Mouse (Mus musculus) intestine, embryonic 16.5 days (tissue): ENCODE measurements around the gene Aagab. TPM values are rescaled to one million over a fixed set of nuclear protein-coding genes. Genes with fewer than 3 reads are reported as not detected.
A peak's percentile ranks its signal among the peaks of the same experiment; 100 is the strongest.

Experiments
- ATAC-seq: fragments of 200-750 bp; cut with Nextera tagmentation; 2 replicates; pipeline ENCODE4 v1.8.0; 2017; ENCODE audit warnings: moderate TSS enrichment, moderate library complexity
- H3K27ac ChIP-seq: fragments of 300-500 bp; sonication (generic); 2 replicates; pipeline ENCODE4 v1.5.1; 2014; ENCODE audit warnings: mild to moderate bottlenecking, low read length
- H3K27me3 ChIP-seq: fragments of 300-500 bp; sonication (generic); replicated peaks from 2 replicates; pipeline ENCODE4 v1.6.1; 2014; ENCODE audit warnings: low read length, control low read depth, mixed read lengths; ENCODE audit not compliant: control insufficient read depth, insufficient read depth
- H3K36me3 ChIP-seq: fragments of 300-500 bp; sonication (generic); 2 replicates; pipeline ENCODE4 v1.6.1; 2014; ENCODE audit warnings: low read length, control low read depth; ENCODE audit not compliant: control insufficient read depth, insufficient read depth
- H3K4me1 ChIP-seq: fragments of 300-500 bp; sonication (generic); 2 replicates; pipeline ENCODE4 v1.6.1; 2014; ENCODE audit warnings: low read length, control low read depth, mixed read lengths; ENCODE audit not compliant: control insufficient read depth, insufficient read depth
- H3K4me2 ChIP-seq: fragments of 300-500 bp; sonication (generic); 2 replicates; pipeline ENCODE4 v1.6.1; 2014; ENCODE audit warnings: low read depth, low read length, control low read depth
- H3K4me3 ChIP-seq: fragments of 300-500 bp; sonication (generic); 2 replicates; pipeline ENCODE4 v1.5.1; 2014; ENCODE audit warnings: mild to moderate bottlenecking, low read length
- H3K9ac ChIP-seq: fragments of 300-500 bp; sonication (generic); 2 replicates; pipeline ENCODE4 v1.6.1; 2014; ENCODE audit warnings: low read depth, low read length
- H3K9me3 ChIP-seq: fragments of 300-500 bp; sonication (generic); 2 replicates; pipeline ENCODE4 v1.6.1; 2016; ENCODE audit warnings: low read length, control low read depth; ENCODE audit not compliant: control insufficient read depth
- WGBS: fragments of 180-500 bp; shearing (Covaris S2); extraction: QIAGEN DNeasy Blood & Tissue Kit; methylation state at CpG from one replicate; pipeline ENCODE4 v1.1.7; 2014; 5-methylcytosine and 5-hydroxymethylcytosine counted together
- polyA plus RNA-seq: library from polyadenylated mRNA; unstranded; fragments of >200 nt; fragmentation: Nextera tagmentation; extraction: Ambion mirVana; gene quantifications from 2 replicates; pipeline ENCODE4 v1.2.1, GENCODE M21; 2015

Gene Aagab
- polyA plus RNA-seq, 1 experiment from 2014 or later = 27.8 TPM

DNA sequence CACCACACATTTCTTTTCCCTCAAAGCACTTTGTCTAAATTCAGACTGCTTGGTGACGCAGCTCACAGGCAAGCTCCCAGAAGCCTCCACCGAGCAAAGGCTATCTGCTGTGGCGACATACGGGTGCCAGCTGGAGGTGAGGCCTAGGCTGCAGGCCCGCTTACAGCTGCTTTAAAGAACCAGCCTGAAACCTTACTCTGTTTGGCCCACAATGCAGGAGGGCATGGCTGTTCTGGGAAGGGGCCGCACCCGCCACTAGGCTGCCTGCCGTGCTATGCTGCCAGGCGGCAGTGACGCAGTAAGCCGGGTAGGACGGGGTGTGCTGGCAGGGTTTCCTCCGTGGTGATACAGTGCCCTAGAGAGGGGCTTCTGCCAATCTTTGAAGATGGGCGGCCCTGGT lies 48.4 kb downstream of the Aagab start:
- 89% methylated on average over 14 of the region's 14 CpGs for WGBS
- no peaks in the 10 kb centered on the region for H3K9me3 ChIP-seq
- peaks cover 7% of the 10 kb centered on the region for H3K4me1 ChIP-seq
- H3K27me3 ChIP-seq = no peaks in the 10 kb centered on the region
- no peak overlapping the region for H3K27ac ChIP-seq
- ATAC-seq = no peak
- no peak overlapping the region; the same call in 1 of the 2 replicates for H3K9ac ChIP-seq
- H3K4me3 ChIP-seq = no peak overlapping the region
- H3K36me3 ChIP-seq = peaks cover 8% of the 10 kb centered on the region; the same call in 1 of the 2 replicates
- H3K4me2 ChIP-seq = no peak overlapping the region

DNA sequence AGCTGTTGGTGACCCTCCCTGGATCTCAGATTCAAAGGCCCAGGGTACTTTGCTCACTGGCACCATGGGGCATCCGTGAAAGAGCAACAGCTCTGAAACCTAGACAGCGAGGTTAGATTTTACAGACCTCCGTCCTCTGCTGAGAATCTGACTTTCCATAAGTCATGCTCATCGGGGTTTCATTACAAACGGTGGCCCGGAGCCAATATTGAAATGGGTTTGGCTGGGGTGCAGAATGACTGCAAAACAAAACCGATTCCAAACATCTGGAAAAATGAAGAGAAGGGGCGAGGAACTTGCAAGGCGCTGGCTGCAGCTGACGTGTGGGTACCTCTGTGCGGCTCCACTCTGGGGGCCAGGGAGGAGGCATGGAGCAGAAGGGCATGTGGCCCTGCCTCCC lies 49.1 kb downstream of the Aagab start:
- peaks cover 7% of the 10 kb centered on the region for H3K4me1 ChIP-seq
- no peak overlapping the region for H3K4me2 ChIP-seq
- H3K4me3 ChIP-seq = no peak overlapping the region
- ATAC-seq = no peak
- no peaks in the 10 kb centered on the region for H3K9me3 ChIP-seq
- no peaks in the 10 kb centered on the region for H3K27me3 ChIP-seq
- peak overlapping the region; percentile 24; the same call in 1 of the 2 replicates for H3K27ac ChIP-seq
- H3K36me3 ChIP-seq = peaks cover 8% of the 10 kb centered on the region; the same call in 1 of the 2 replicates
- 52% methylated on average over 11 of the region's 11 CpGs for WGBS
- H3K9ac ChIP-seq = no peak overlapping the region; the same call in 1 of the 2 replicates

DNA sequence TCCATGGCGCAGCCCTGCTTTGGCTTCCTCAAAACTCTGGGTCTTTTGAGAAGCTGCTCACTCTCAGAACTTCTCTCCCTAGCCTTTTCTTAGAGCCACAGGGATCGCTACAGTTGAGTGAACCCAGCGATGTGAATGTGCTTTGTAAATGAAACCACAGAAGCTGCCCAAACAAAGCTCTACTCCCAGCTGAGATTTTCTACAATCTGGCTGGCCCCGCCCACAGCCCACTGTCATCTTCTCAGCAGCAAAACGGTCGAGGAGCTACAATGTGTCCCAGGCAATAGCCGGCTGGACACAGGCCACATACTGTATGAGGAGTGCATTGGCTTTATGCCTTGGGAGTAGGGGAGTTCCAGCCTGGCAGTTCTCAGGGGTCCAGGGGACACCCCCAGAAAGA lies 51.2 kb downstream of the Aagab start:
- H3K36me3 ChIP-seq = peaks cover 8% of the 10 kb centered on the region; the same call in 1 of the 2 replicates
- 50% methylated on average over 7 of the region's 7 CpGs for WGBS

DNA sequence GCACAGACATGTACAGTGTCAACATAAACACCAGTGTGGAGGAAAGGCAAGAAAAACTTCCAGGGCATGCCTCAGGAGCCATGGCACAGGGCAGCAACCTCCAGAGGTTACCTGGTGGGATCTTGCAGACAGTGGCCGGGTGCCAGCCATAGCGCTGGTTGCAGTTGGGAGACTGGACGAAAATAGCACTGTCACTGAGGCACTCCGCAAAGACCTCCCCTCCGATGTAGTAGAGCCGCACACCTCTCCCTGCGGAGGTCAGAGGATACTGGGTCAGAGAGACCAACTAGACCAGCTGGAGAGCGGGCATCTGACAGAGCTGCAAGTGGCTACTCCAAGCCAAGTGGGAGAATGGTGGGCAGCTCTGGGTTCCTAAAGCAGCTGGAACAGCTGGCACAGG lies 52.1 kb downstream of the Aagab start:
- Histone ChIP-seq H3K9ac (no peak overlapping the region), H3K4me3 (no peak overlapping the region), H3K27ac (no peak overlapping the region), H3K27me3 (no peaks in the 10 kb centered on the region), H3K36me3 (peaks cover 8% of the 10 kb centered on the region; the same call in 1 of the 2 replicates), H3K4me2 (no peak overlapping the region), H3K4me1 (peaks cover 10% of the 10 kb centered on the region), H3K9me3 (no peaks in the 10 kb centered on the region)
- 87% methylated on average over 8 of the region's 8 CpGs for WGBS
- no peak for ATAC-seq

More for the DNA sequence above, 51.2 kb downstream of the Aagab start:
- Histone ChIP-seq H3K9me3 (no peaks in the 10 kb centered on the region), H3K9ac (no peak overlapping the region), H3K4me2 (no peak overlapping the region), H3K27ac (no peak overlapping the region), H3K4me1 (peaks cover 10% of the 10 kb centered on the region), H3K27me3 (no peaks in the 10 kb centered on the region), H3K4me3 (no peak overlapping the region)
- no peak for ATAC-seq

DNA sequence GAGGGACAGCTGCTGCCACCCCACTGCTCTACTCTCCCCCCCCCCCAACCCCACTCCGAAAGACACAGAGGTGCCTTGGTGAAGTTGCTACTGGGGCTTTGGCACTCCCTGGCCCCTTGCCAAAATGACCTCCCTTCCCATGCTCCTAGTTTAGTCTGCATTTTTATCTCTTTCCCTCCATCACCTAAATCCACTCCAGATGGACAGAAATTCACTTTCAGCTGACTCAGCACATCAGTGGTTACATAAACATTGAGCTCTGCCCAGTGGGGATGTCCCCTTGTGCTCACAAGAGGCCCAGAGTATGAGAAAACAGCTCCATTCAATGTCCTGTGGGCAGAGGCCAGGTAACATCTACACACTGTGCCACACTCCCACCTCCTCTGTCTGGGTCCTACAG lies 52.6 kb downstream of the Aagab start:
- Histone ChIP-seq H3K4me1 (peaks cover 13% of the 10 kb centered on the region), H3K9ac (no peak overlapping the region), H3K27me3 (no peaks in the 10 kb centered on the region), H3K4me3 (no peak overlapping the region), H3K9me3 (no peaks in the 10 kb centered on the region), H3K36me3 (peaks cover 8% of the 10 kb centered on the region; the same call in 1 of the 2 replicates), H3K4me2 (no peak overlapping the region), H3K27ac (no peak overlapping the region)
- ATAC-seq = no peak
- WGBS = 78% methylated on average over 1 of the region's 1 CpGs

DNA sequence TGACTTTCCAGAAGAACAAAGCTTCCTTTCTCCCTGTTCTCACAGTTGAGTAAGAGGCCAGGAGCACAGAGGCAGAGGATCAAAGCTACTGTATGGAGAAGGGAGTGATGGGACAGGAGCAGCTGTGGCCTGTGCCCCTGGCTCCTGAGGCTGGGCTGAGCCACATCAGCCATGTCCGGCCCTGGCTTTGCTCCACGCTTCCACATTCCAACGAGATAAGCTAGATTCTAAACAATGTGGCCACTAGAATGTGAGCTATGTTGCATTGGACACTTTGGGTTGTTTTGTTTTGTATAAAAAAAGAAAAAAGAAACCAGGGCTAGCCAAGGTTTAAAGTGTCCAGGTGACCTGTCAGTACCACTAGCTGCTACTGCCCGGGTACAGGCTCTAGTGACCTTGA lies 54.7 kb downstream of the Aagab start:
- no peak for ATAC-seq
- no peak overlapping the region for H3K4me3 ChIP-seq
- H3K4me1 ChIP-seq = peaks cover 9% of the 10 kb centered on the region; the same call in 1 of the 2 replicates
- no peak overlapping the region for H3K4me2 ChIP-seq
- no peak overlapping the region for H3K9ac ChIP-seq
- no peaks in the 10 kb centered on the region for H3K27me3 ChIP-seq
- no peaks in the 10 kb centered on the region for H3K9me3 ChIP-seq
- WGBS = 46% methylated on average over 4 of the region's 4 CpGs
- H3K36me3 ChIP-seq = peaks cover 8% of the 10 kb centered on the region; the same call in 1 of the 2 replicates
- no peak overlapping the region for H3K27ac ChIP-seq

DNA sequence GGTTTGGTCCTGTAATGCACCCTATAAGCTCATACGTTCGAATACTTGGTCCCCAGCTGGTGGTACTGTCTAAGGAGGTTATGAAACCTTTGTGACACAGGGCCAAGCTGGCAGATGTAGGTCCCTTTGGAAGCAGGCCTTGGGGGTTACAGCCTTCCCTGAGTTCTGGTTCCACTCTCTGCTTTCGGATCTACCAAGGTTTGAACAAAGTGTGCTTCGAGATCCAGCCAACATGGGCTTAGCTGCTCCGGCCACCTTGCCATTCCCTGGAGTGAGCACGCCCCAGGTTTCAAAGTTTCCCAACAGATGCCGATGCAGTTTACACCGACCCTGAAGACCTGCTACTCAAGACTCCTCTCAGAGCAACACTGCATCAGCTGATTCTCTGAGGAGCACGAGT lies 56.0 kb downstream of the Aagab start:
- Histone ChIP-seq H3K9ac (no peak overlapping the region), H3K4me2 (no peak overlapping the region), H3K27ac (no peak overlapping the region), H3K36me3 (peaks cover 4% of the 10 kb centered on the region; the same call in 1 of the 2 replicates), H3K4me3 (no peak overlapping the region), H3K4me1 (peaks cover 14% of the 10 kb centered on the region; the same call in 1 of the 2 replicates), H3K27me3 (no peaks in the 10 kb centered on the region), H3K9me3 (no peaks in the 10 kb centered on the region)
- ATAC-seq = no peak
- 91% methylated on average over 9 of the region's 9 CpGs for WGBS

DNA sequence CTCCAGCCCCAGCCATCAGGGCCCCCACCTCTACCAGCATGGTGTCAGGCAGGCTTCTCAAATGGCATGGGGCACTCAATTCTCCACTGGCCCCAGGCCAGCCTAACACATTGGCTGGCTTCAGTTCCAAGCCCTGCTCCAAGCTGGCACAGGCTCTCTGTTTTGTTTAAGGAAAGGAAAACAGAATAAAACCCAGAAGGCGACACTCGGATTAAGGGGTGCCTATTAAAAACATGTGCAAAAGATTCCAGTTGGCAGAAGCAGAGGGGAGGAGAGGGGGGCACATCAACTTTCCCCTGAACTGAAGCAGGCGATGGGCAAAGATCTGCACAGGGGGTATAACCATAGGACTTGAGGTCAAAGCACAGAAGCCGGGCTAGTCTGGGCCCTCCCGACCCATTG lies 56.5 kb downstream of the Aagab start:
- Histone ChIP-seq H3K4me2 (no peak overlapping the region), H3K4me1 (peaks cover 15% of the 10 kb centered on the region), H3K9ac (no peak overlapping the region), H3K4me3 (no peak overlapping the region), H3K27me3 (no peaks in the 10 kb centered on the region), H3K27ac (no peak overlapping the region), H3K9me3 (no peaks in the 10 kb centered on the region), H3K36me3 (peaks cover 4% of the 10 kb centered on the region; the same call in 1 of the 2 replicates)
- 84% methylated on average over 5 of the region's 5 CpGs for WGBS
- ATAC-seq = no peak

DNA sequence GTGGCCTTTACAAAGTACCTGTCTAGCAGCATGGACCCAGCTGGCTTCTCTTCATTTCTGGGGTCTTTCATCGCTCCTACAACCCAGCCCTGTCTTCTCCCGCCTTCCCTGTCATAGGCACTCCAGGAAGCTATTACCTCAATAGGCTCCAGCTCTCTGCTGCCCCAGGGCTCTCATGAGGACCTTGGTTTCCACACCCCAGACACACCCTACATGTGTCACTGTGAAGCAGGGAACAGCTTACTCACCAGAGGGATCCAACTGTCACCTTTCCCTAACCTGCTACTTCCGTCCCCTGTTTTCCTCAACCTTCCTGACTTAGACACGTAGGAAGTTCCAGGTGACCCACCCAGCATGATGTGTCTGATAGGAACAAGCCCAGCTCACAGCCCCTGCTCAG lies 57.6 kb downstream of the Aagab start:
- no peaks in the 10 kb centered on the region for H3K27me3 ChIP-seq
- H3K9me3 ChIP-seq = no peaks in the 10 kb centered on the region
- peaks cover 24% of the 10 kb centered on the region for H3K4me1 ChIP-seq
- H3K4me2 ChIP-seq = no peak overlapping the region
- H3K9ac ChIP-seq = no peak overlapping the region
- H3K4me3 ChIP-seq = no peak overlapping the region
- peaks cover 4% of the 10 kb centered on the region; the same call in 1 of the 2 replicates for H3K36me3 ChIP-seq
- peak overlapping the region; percentile 79 for H3K27ac ChIP-seq
- WGBS = 75% methylated on average over 4 of the region's 4 CpGs
- ATAC-seq = peak; percentile 80

DNA sequence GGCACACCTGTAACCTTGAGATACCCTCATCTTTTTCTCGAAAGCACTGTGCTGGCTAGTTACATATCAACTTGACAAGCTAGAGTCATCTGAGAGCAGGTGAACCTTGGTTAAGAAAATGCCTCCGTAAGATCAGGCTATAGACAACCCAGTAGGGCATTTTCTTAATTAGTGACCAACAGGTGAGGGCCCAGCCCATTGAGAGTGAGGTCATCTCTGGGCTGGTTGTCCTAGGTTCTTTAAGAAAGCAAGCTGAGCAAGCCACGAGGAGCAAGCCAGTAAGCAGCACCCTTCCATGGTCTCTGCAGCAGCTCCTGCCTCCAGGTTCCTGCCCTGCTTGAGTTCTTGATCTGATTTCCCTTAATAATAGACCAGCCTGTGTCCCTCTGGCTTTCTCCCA lies 58.2 kb downstream of the Aagab start:
- Histone ChIP-seq H3K4me1 (peaks cover 30% of the 10 kb centered on the region), H3K9me3 (no peaks in the 10 kb centered on the region), H3K9ac (no peak overlapping the region), H3K4me2 (no peak overlapping the region), H3K36me3 (no peaks in the 10 kb centered on the region; the same call in 1 of the 2 replicates), H3K27ac (peak overlapping the region; percentile 79), H3K4me3 (no peak overlapping the region), H3K27me3 (no peaks in the 10 kb centered on the region)
- WGBS = 78% methylated on average over 3 of the region's 3 CpGs
- ATAC-seq = peak; percentile 21; the same call in 1 of the 2 replicates
